Mouse (Mus musculus) embryonic facial prominence, embryonic 14.5 days (tissue): ENCODE measurements at regions not wholly inside any gene's neighbourhood (a gene's known extent, or its start where the extent isn't known, plus 50 kb on each side); places are given as distances from the start of the nearest gene placed in this dataset.

Experiments used
- ATAC-seq: fragments of 200-750 bp; cut with Nextera tagmentation; 2 replicates; pipeline ENCODE4 v1.8.0; 2017; ENCODE audit warnings: low read depth, moderate number of reproducible peaks, moderate TSS enrichment
- DNase-seq: peaks from one replicate; pipeline ENCODE4 v3.0.0-alpha.2; 2015; ENCODE audit warnings: low spot score
- H3K27ac ChIP-seq: fragments of 300-500 bp; sonication (generic); replicated peaks from 2 replicates; pipeline ENCODE4 v1.5.1; 2014; ENCODE audit warnings: low read depth, mild to moderate bottlenecking, low read length, moderate library complexity
- H3K27me3 ChIP-seq: fragments of 300-500 bp; sonication (generic); replicated peaks from 2 replicates; pipeline ENCODE4 v1.6.1; 2014; ENCODE audit warnings: low read length; ENCODE audit not compliant: control insufficient read depth, insufficient read depth
- H3K36me3 ChIP-seq: fragments of 300-500 bp; sonication (generic); 2 replicates; pipeline ENCODE4 v1.6.1; 2014; ENCODE audit warnings: low read length, mixed read lengths; ENCODE audit not compliant: control insufficient read depth, insufficient read depth
- H3K4me1 ChIP-seq: fragments of 300-500 bp; sonication (generic); 2 replicates; pipeline ENCODE4 v1.6.1; 2014; ENCODE audit warnings: antibody characterized with exemption, low read length; ENCODE audit not compliant: control insufficient read depth, insufficient read depth
- H3K4me2 ChIP-seq: fragments of 300-500 bp; sonication (generic); 2 replicates; pipeline ENCODE4 v1.6.1; 2014; ENCODE audit warnings: low read depth, mild to moderate bottlenecking, low read length, moderate library complexity, mixed read lengths
- H3K4me3 ChIP-seq: fragments of 300-500 bp; sonication (generic); 2 replicates; pipeline ENCODE4 v1.5.1; 2014; ENCODE audit warnings: low read depth, mild to moderate bottlenecking, low read length
- H3K9ac ChIP-seq: fragments of 300-500 bp; sonication (generic); 2 replicates; pipeline ENCODE4 v1.6.1; 2014; ENCODE audit warnings: low read depth, mild to moderate bottlenecking, low read length, moderate library complexity, mixed read lengths
- H3K9me3 ChIP-seq: fragments of 300-500 bp; sonication (generic); 2 replicates; pipeline ENCODE4 v1.6.1; 2016; ENCODE audit warnings: low read length; ENCODE audit not compliant: control insufficient read depth
- WGBS: fragments of 180-500 bp; shearing (Covaris S2); extraction: QIAGEN DNeasy Blood & Tissue Kit; methylation state at CpG from one replicate; pipeline ENCODE4 v1.1.7; 2014; 5-methylcytosine and 5-hydroxymethylcytosine counted together

- Histone ChIP-seq H3K9ac (no peak overlapping the region), H3K4me2 (no peak overlapping the region), H3K27ac (no peak overlapping the region), H3K36me3 (no peaks in the 10 kb centered on the region), H3K9me3 (no peaks in the 10 kb centered on the region), H3K27me3 (no peaks in the 10 kb centered on the region), H3K4me1 (no peaks in the 10 kb centered on the region), H3K4me3 (no peak overlapping the region)
- DNase-seq (no peak), ATAC-seq (no peak)
- WGBS = 61% methylated on average over 2 of the region's 2 CpGs
These were observed 115.0 kb downstream of the D3Ertd751e start for GRCm38 (mm10) chr3:41857446-41857845.

- H3K4me3 ChIP-seq = no peak overlapping the region
- no peak overlapping the region for H3K9ac ChIP-seq
- DNase-seq = no peak
- H3K27ac ChIP-seq = no peak overlapping the region
- H3K27me3 ChIP-seq = no peaks in the 10 kb centered on the region
- H3K9me3 ChIP-seq = no peaks in the 10 kb centered on the region
- no peaks in the 10 kb centered on the region for H3K4me1 ChIP-seq
- no peaks in the 10 kb centered on the region for H3K36me3 ChIP-seq
- ATAC-seq = no peak
- H3K4me2 ChIP-seq = no peak overlapping the region
These were observed 120.3 kb downstream of the D3Ertd751e start for GRCm38 (mm10) chr3:41862674-41863073.

- no peak overlapping the region for H3K9ac ChIP-seq
- H3K27me3 ChIP-seq = no peaks in the 10 kb centered on the region
- H3K4me2 ChIP-seq = no peak overlapping the region
- no peak overlapping the region for H3K27ac ChIP-seq
- no peaks in the 10 kb centered on the region for H3K9me3 ChIP-seq
- ATAC-seq (no peak), DNase-seq (no peak)
- H3K4me3 ChIP-seq = no peak overlapping the region
- WGBS = 81% methylated on average over 6 of the region's 6 CpGs
- no peaks in the 10 kb centered on the region for H3K36me3 ChIP-seq
- H3K4me1 ChIP-seq = no peaks in the 10 kb centered on the region
These were observed 166.5 kb downstream of the D3Ertd751e start for GRCm38 (mm10) chr3:41908952-41909351.

GRCm38 (mm10) chr3:41913190-41913589, 170.8 kb downstream of the D3Ertd751e start:
- no peaks in the 10 kb centered on the region for H3K27me3 ChIP-seq
- H3K36me3 ChIP-seq = no peaks in the 10 kb centered on the region
- H3K4me1 ChIP-seq = no peaks in the 10 kb centered on the region
- no peaks in the 10 kb centered on the region for H3K9me3 ChIP-seq
- no peak overlapping the region for H3K9ac ChIP-seq
- 61% methylated on average over 2 of the region's 2 CpGs for WGBS
- ATAC-seq (no peak), DNase-seq (no peak)
- no peak overlapping the region for H3K4me2 ChIP-seq
- no peak overlapping the region for H3K27ac ChIP-seq
- no peak overlapping the region for H3K4me3 ChIP-seq

GRCm38 (mm10) chr3:41939843-41940242, 197.4 kb downstream of the D3Ertd751e start:
- Histone ChIP-seq H3K4me3 (no peak overlapping the region), H3K27me3 (no peaks in the 10 kb centered on the region; the same call in 1 of the 2 replicates), H3K4me1 (no peaks in the 10 kb centered on the region), H3K27ac (no peak overlapping the region), H3K9ac (no peak overlapping the region), H3K36me3 (no peaks in the 10 kb centered on the region), H3K4me2 (no peak overlapping the region), H3K9me3 (no peaks in the 10 kb centered on the region)
- WGBS = 34% methylated on average over 4 of the region's 4 CpGs
- DNase-seq (peak; percentile 44), ATAC-seq (no peak)

GRCm38 (mm10) chr3:41942964-41943363, 200.6 kb downstream of the D3Ertd751e start:
- Histone ChIP-seq H3K4me2 (no peak overlapping the region), H3K27me3 (no peaks in the 10 kb centered on the region; the same call in 1 of the 2 replicates), H3K9me3 (no peaks in the 10 kb centered on the region), H3K36me3 (no peaks in the 10 kb centered on the region), H3K4me3 (no peak overlapping the region), H3K9ac (no peak overlapping the region), H3K4me1 (no peaks in the 10 kb centered on the region), H3K27ac (no peak overlapping the region)
- ATAC-seq = no peak
- peak; percentile 66 for DNase-seq
- 27% methylated on average over 6 of the region's 6 CpGs for WGBS

- ATAC-seq = no peak
- Histone ChIP-seq H3K4me1 (no peaks in the 10 kb centered on the region), H3K27ac (no peak overlapping the region), H3K36me3 (no peaks in the 10 kb centered on the region), H3K4me2 (no peak overlapping the region), H3K27me3 (no peaks in the 10 kb centered on the region), H3K9me3 (no peaks in the 10 kb centered on the region), H3K9ac (no peak overlapping the region), H3K4me3 (no peak overlapping the region)
- 78% methylated on average over 2 of the region's 2 CpGs for WGBS
- DNase-seq = no peak
These were observed 207.0 kb downstream of the D3Ertd751e start for GRCm38 (mm10) chr3:41949404-41949803.

GRCm38 (mm10) chr3:41957385-41957784, 215.0 kb downstream of the D3Ertd751e start:
- no peaks in the 10 kb centered on the region for H3K9me3 ChIP-seq
- H3K4me3 ChIP-seq = no peak overlapping the region
- no peak overlapping the region for H3K27ac ChIP-seq
- DNase-seq = peak; percentile 31
- 25% methylated on average over 3 of the region's 3 CpGs for WGBS
- no peaks in the 10 kb centered on the region for H3K27me3 ChIP-seq
- no peaks in the 10 kb centered on the region for H3K4me1 ChIP-seq
- no peak overlapping the region for H3K4me2 ChIP-seq
- ATAC-seq = no peak
- no peak overlapping the region for H3K9ac ChIP-seq
- no peaks in the 10 kb centered on the region for H3K36me3 ChIP-seq

GRCm38 (mm10) chr3:41960209-41960608, 217.8 kb downstream of the D3Ertd751e start:
- Histone ChIP-seq H3K4me2 (no peak overlapping the region), H3K4me3 (no peak overlapping the region), H3K27ac (no peak overlapping the region), H3K36me3 (no peaks in the 10 kb centered on the region), H3K9ac (no peak overlapping the region), H3K9me3 (no peaks in the 10 kb centered on the region), H3K27me3 (no peaks in the 10 kb centered on the region), H3K4me1 (no peaks in the 10 kb centered on the region)
- WGBS = 63% methylated on average over 2 of the region's 2 CpGs
- ATAC-seq (no peak), DNase-seq (no peak)
